Mouse (Mus musculus) kidney, adult 2 months (tissue): ENCODE results near the gene Gmds.

Experiments used
- CTCF ChIP-seq: fragments of 200-500 bp; conservative IDR thresholded peaks from 2 replicates; pipeline ENCODE4 v1.5.1; 2011; ENCODE audit warnings: low read depth, mild to moderate bottlenecking, control low read depth, low read length, moderate library complexity, mixed read lengths; ENCODE audit not compliant: insufficient read depth, insufficient read length
- POLR2A ChIP-seq: fragments of 200-500 bp; IDR thresholded peaks from one replicate; pipeline ENCODE4 v1.6.1; 2011; ENCODE audit warnings: low read depth, low read length, control low read depth

DNA sequence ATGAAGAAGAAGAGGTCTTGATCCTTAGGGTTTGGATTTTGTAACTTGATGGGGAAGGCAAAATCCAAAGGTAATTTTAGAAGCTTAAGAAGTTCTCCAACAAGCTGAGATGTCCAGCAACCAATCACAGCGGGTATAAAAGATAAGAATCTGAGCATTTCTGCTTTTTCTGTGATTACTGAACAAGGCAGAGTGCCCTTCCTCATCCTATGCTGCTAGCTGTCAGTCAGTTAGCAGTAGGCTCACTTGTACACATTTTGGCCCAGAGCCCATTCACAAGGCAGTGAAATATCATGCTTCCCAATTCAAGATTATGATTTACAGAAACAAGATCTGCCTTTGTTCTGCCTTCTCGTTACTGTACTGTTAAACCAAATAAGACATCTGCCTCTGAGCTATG lies 295.8 kb downstream of the Gmds start:
- no peak for TF ChIP-seq CTCF
- TF ChIP-seq POLR2A, result no peak
